Mouse (Mus musculus) intestine, embryonic 14.5 days (tissue): ENCODE results near the gene Srebf1. TPM values are rescaled to one million over a fixed set of nuclear protein-coding genes. Genes with fewer than 3 reads are reported as not detected.

ENCODE experiments used
- ATAC-seq: fragments of 200-750 bp; cut with Nextera tagmentation; replicated peaks from 2 replicates; pipeline ENCODE4 v1.8.0; 2017; ENCODE audit warnings: low read depth, moderate number of reproducible peaks, moderate TSS enrichment, moderate library complexity; ENCODE audit not compliant: low FRiP score, low TSS enrichment
- DNase-seq: peaks from one replicate; pipeline ENCODE4 v3.0.0-alpha.2; 2018; ENCODE audit warnings: low spot score
- H3K27ac ChIP-seq: fragments of 300-500 bp; sonication (generic); 2 replicates; pipeline ENCODE4 v1.5.1; 2014; ENCODE audit warnings: low read depth, mild to moderate bottlenecking, control low read depth
- H3K27me3 ChIP-seq: fragments of 300-500 bp; sonication (generic); replicated peaks from 2 replicates; pipeline ENCODE4 v1.6.1; 2014; ENCODE audit warnings: low read length, control low read depth; ENCODE audit not compliant: control insufficient read depth, insufficient read depth
- H3K36me3 ChIP-seq: fragments of 300-500 bp; sonication (generic); 2 replicates; pipeline ENCODE4 v1.6.1; 2014; ENCODE audit warnings: low read length, control low read depth; ENCODE audit not compliant: control insufficient read depth, insufficient read depth
- H3K4me1 ChIP-seq: fragments of 300-500 bp; sonication (generic); replicated peaks from 2 replicates; pipeline ENCODE4 v1.6.1; 2014; ENCODE audit warnings: low read length, control low read depth, mixed read lengths; ENCODE audit not compliant: control insufficient read depth, insufficient read depth
- H3K4me2 ChIP-seq: fragments of 300-500 bp; sonication (generic); 2 replicates; pipeline ENCODE4 v1.6.1; 2014; ENCODE audit warnings: low read length
- H3K4me3 ChIP-seq: fragments of 300-500 bp; sonication (generic); 2 replicates; pipeline ENCODE4 v1.5.1; 2014; ENCODE audit warnings: low read depth, low read length, control low read depth, mixed read lengths
- H3K9ac ChIP-seq: fragments of 300-500 bp; sonication (generic); 2 replicates; pipeline ENCODE4 v1.6.1; 2014; ENCODE audit warnings: mild to moderate bottlenecking, low read length
- H3K9me3 ChIP-seq: fragments of 300-500 bp; sonication (generic); 2 replicates; pipeline ENCODE4 v1.6.1; 2016; ENCODE audit warnings: low read length, control low read depth; ENCODE audit not compliant: control insufficient read depth
- WGBS: fragments of 180-500 bp; shearing (Covaris S2); extraction: QIAGEN DNeasy Blood & Tissue Kit; methylation state at CpG from one replicate; pipeline ENCODE4 v1.1.7; 2014; 5-methylcytosine and 5-hydroxymethylcytosine counted together
- microRNA-seq: library from miRNA; unstranded; fragments of <30 nt; microRNA quantifications from one replicate; pipeline ENCODE4, GENCODE M21; 2016
- polyA plus RNA-seq: library from polyadenylated mRNA; unstranded; fragments of >200 nt; fragmentation: Nextera tagmentation; extraction: Ambion mirVana; gene quantifications from 2 replicates; pipeline ENCODE4 v1.2.1, GENCODE M21; 2014

The Srebf1 gene
- polyA plus RNA-seq, 1 experiment from 2014 or later = 97.7 TPM

- Histone ChIP-seq H3K4me1 (peaks cover 4% of the 10 kb centered on the region; the same call in 1 of the 2 replicates), H3K36me3 (peaks cover 50% of the 10 kb centered on the region), H3K9ac (no peak overlapping the region), H3K4me3 (no peak overlapping the region), H3K27me3 (no peaks in the 10 kb centered on the region), H3K4me2 (no peak overlapping the region), H3K9me3 (no peaks in the 10 kb centered on the region), H3K27ac (no peak overlapping the region)
- 66% methylated on average over 3 of the region's 3 CpGs for WGBS
- no peak for DNase-seq
- no peak for ATAC-seq
Measured at GRCm38 (mm10) chr11:60150677-60151076, 71.7 kb downstream of the Srebf1 start.

Small RNA genes lying within 50 kb of the gene (microRNA-seq; reads per million reads assigned to microRNA genes)
- gene Mir6921 = 0.34 reads per million
- gene Mir6922 = not detected

Other genes starting within 250 kb of the Srebf1 start
- 9.1 and 12.5 TPM in 2 replicates for gene Pemt, start 176.1 kb downstream of the Srebf1 start, polyA plus RNA-seq
- gene Rai1, start 117.6 kb downstream of the Srebf1 start, polyA plus RNA-seq = 28.2 and 31.2 TPM in 2 replicates
- 16.3 and 19.4 TPM in 2 replicates for gene Tom1l2, start 130.3 kb upstream of the Srebf1 start, polyA plus RNA-seq
- gene Drc3, start 130.7 kb upstream of the Srebf1 start, polyA plus RNA-seq = 1.6 and 1.8 TPM in 2 replicates
- gene Gid4, start 194.6 kb upstream of the Srebf1 start, polyA plus RNA-seq = 28.9 and 29.1 TPM in 2 replicates
- gene Atpaf2, start 195.9 kb upstream of the Srebf1 start, polyA plus RNA-seq = 59.5 and 62.2 TPM in 2 replicates
- 110 and 113 TPM in 2 replicates for gene Drg2, start 232.0 kb upstream of the Srebf1 start, polyA plus RNA-seq
- 0.07 and 0.32 TPM in 2 replicates for gene Myo15, start 246.8 kb upstream of the Srebf1 start, polyA plus RNA-seq